Mouse (Mus musculus) liver, adult 2 months (tissue): ENCODE data around the gene Ccdc65.

Experiments
- CTCF ChIP-seq: fragments of 200-500 bp; IDR thresholded peaks from 2 replicates; pipeline ENCODE4 v1.5.1; 2011; ENCODE audit warnings: low read depth, low read length, control low read depth
- POLR2A ChIP-seq: fragments of 200-500 bp; IDR thresholded peaks from 2 replicates; pipeline ENCODE4 v1.6.1; 2011; ENCODE audit warnings: low read length, control low read depth; ENCODE audit not compliant: insufficient read depth; ENCODE audit errors: extremely low read depth

- TF ChIP-seq CTCF (no peak), POLR2A (no peak)
Observed at GRCm38 (mm10) chr15:98680660-98681059, 27.3 kb upstream of the Ccdc65 start.
